Mouse (Mus musculus) lung, embryonic 16.5 days (tissue): ENCODE results near the gene Zg16. TPM values are rescaled to one million over a fixed set of nuclear protein-coding genes. Genes with fewer than 3 reads are reported as not detected.

Experiments
- ATAC-seq: fragments of 200-750 bp; cut with Nextera tagmentation; 2 replicates; pipeline ENCODE4 v1.8.0; 2017; ENCODE audit warnings: low read depth, mild to moderate bottlenecking, moderate library complexity
- H3K27ac ChIP-seq: fragments of 300-500 bp; sonication (generic); 2 replicates; pipeline ENCODE4 v1.5.1; 2014; ENCODE audit warnings: mild to moderate bottlenecking, control low read depth, low read length
- H3K27me3 ChIP-seq: fragments of 300-500 bp; sonication (generic); 2 replicates; pipeline ENCODE4 v1.6.1; 2014; ENCODE audit warnings: low read depth, low read length, mixed read lengths; ENCODE audit not compliant: control insufficient read depth, insufficient read depth
- H3K36me3 ChIP-seq: fragments of 300-500 bp; sonication (generic); 2 replicates; pipeline ENCODE4 v1.6.1; 2014; ENCODE audit warnings: low read length; ENCODE audit not compliant: control insufficient read depth, insufficient read depth
- H3K4me1 ChIP-seq: fragments of 300-500 bp; sonication (generic); replicated peaks from 2 replicates; pipeline ENCODE4 v1.6.1; 2014; ENCODE audit warnings: low read length, mixed read lengths; ENCODE audit not compliant: control insufficient read depth, insufficient read depth
- H3K4me2 ChIP-seq: fragments of 300-500 bp; sonication (generic); 2 replicates; pipeline ENCODE4 v1.6.1; 2014; ENCODE audit warnings: low read depth, low read length, control low read depth
- H3K4me3 ChIP-seq: fragments of 300-500 bp; sonication (generic); 2 replicates; pipeline ENCODE4 v1.5.1; 2014; ENCODE audit warnings: mild to moderate bottlenecking, low read length, control low read depth
- H3K9ac ChIP-seq: fragments of 300-500 bp; sonication (generic); 2 replicates; pipeline ENCODE4 v1.6.1; 2014; ENCODE audit warnings: low read length, control low read depth
- H3K9me3 ChIP-seq: fragments of 300-500 bp; sonication (generic); 2 replicates; pipeline ENCODE4 v1.6.1; 2016; ENCODE audit warnings: low read length; ENCODE audit not compliant: control insufficient read depth
- WGBS: fragments of 180-500 bp; shearing (Covaris S2); extraction: QIAGEN DNeasy Blood & Tissue Kit; methylation state at CpG from one replicate; pipeline ENCODE4 v1.1.7; 2014; 5-methylcytosine and 5-hydroxymethylcytosine counted together
- microRNA-seq: library from miRNA; unstranded; fragments of <30 nt; microRNA quantifications from one replicate; pipeline ENCODE4, GENCODE M21; 2016
- polyA plus RNA-seq: library from polyadenylated mRNA; unstranded; fragments of >200 nt; fragmentation: Nextera tagmentation; extraction: Ambion mirVana; gene quantifications from 2 replicates; pipeline ENCODE4 v1.2.1, GENCODE M21; 2015

Gene Zg16
- polyA plus RNA-seq, 1 experiment from 2014 or later = not detected

GRCm38 (mm10) chr7:127007313-127008024 lies 79.7 kb downstream of the Zg16 start:
- 76% methylated on average over 6 of the region's 6 CpGs for WGBS

GRCm38 (mm10) chr7:127004122-127004875 lies 82.8 kb downstream of the Zg16 start:
- H3K36me3 ChIP-seq = no peaks in the 10 kb centered on the region
- no peak overlapping the region for H3K4me3 ChIP-seq
- no peak overlapping the region for H3K27ac ChIP-seq
- no peak for ATAC-seq
- H3K27me3 ChIP-seq = no peaks in the 10 kb centered on the region
- H3K4me1 ChIP-seq = peaks cover 8% of the 10 kb centered on the region
- no peak overlapping the region for H3K4me2 ChIP-seq
- H3K9ac ChIP-seq = no peak overlapping the region
- 75% methylated on average over 4 of the region's 4 CpGs for WGBS
- no peaks in the 10 kb centered on the region for H3K9me3 ChIP-seq

More at GRCm38 (mm10) chr7:127007313-127008024, 79.7 kb downstream of the Zg16 start:
- Histone ChIP-seq H3K27ac (no peak overlapping the region), H3K9ac (no peak overlapping the region), H3K27me3 (no peaks in the 10 kb centered on the region), H3K4me2 (no peak overlapping the region), H3K36me3 (no peaks in the 10 kb centered on the region), H3K9me3 (no peaks in the 10 kb centered on the region), H3K4me3 (no peak overlapping the region), H3K4me1 (peaks cover 8% of the 10 kb centered on the region)
- no peak for ATAC-seq

- ATAC-seq = no peak
- Histone ChIP-seq H3K4me2 (no peak overlapping the region), H3K9ac (no peak overlapping the region), H3K27ac (no peak overlapping the region), H3K36me3 (no peaks in the 10 kb centered on the region), H3K4me1 (peaks cover 4% of the 10 kb centered on the region), H3K27me3 (no peaks in the 10 kb centered on the region), H3K4me3 (no peak overlapping the region), H3K9me3 (no peaks in the 10 kb centered on the region)
- WGBS = 80% methylated on average over 5 of the region's 5 CpGs
These were observed 83.5 kb downstream of the Zg16 start for GRCm38 (mm10) chr7:127003620-127004019.

Small RNAs within 50 kb of the gene (microRNA-seq; reads per million reads assigned to microRNA genes)
- not detected for gene Gm44343

Other genes with a start within 250 kb of the Zg16 start
- 0.49 and 0.63 TPM in 2 replicates for gene Doc2a, start 239.9 kb downstream of the Zg16 start, polyA plus RNA-seq
- 30.3 and 32.3 TPM in 2 replicates for gene Hirip3, start 225.4 kb downstream of the Zg16 start, polyA plus RNA-seq
- 76.5 and 89.3 TPM in 2 replicates for gene Ino80e, start 225.0 kb downstream of the Zg16 start, polyA plus RNA-seq
- 55.8 and 58.3 TPM in 2 replicates for gene Taok2, start 202.6 kb downstream of the Zg16 start, polyA plus RNA-seq
- gene Tmem219, start 164.4 kb downstream of the Zg16 start, polyA plus RNA-seq = 28.4 and 30.8 TPM in 2 replicates
- gene Kctd13, start 158.4 kb downstream of the Zg16 start, polyA plus RNA-seq = 11.7 and 12.3 TPM in 2 replicates
- gene Asphd1, start 137.7 kb downstream of the Zg16 start, polyA plus RNA-seq = 0.14 and 0.20 TPM in 2 replicates
- 0.36 and 0.63 TPM in 2 replicates for gene Sez6l2, start 136.8 kb downstream of the Zg16 start, polyA plus RNA-seq
- 119 and 122 TPM in 2 replicates for gene Cdipt, start 111.4 kb downstream of the Zg16 start, polyA plus RNA-seq
- 0.89 and 2.1 TPM in 2 replicates for gene Cdiptos, start 111.2 kb downstream of the Zg16 start, polyA plus RNA-seq
- 14.9 and 17.9 TPM in 2 replicates for gene Mvp, start 72.7 kb downstream of the Zg16 start, polyA plus RNA-seq
- gene Pagr1b, start 70.8 kb downstream of the Zg16 start, polyA plus RNA-seq = 0.62 and 0.93 TPM in 2 replicates
- gene Pagr1a, start 70.0 kb downstream of the Zg16 start, polyA plus RNA-seq = 45.9 and 67.2 TPM in 2 replicates
- gene Gm42742, start 66.2 kb downstream of the Zg16 start, polyA plus RNA-seq = 39.1 and 63.1 TPM in 2 replicates
- 4.5 TPM in 2 replicates for gene Prrt2, start 66.1 kb downstream of the Zg16 start, polyA plus RNA-seq
- 38.6 and 46.1 TPM in 2 replicates for gene Maz, start 60.3 kb downstream of the Zg16 start, polyA plus RNA-seq
- gene Kif22, start 44.9 kb downstream of the Zg16 start, polyA plus RNA-seq = 140 and 153 TPM in 2 replicates
- gene AI467606, start 4.0 kb upstream of the Zg16 start, polyA plus RNA-seq = 11.5 and 12.8 TPM in 2 replicates
- 0.43 and 1.2 TPM in 2 replicates for gene Qprt, start 34.9 kb upstream of the Zg16 start, polyA plus RNA-seq
- 0.44 and 0.70 TPM in 2 replicates for gene Spn, start 50.5 kb upstream of the Zg16 start, polyA plus RNA-seq
- 53.9 and 54.0 TPM in 2 replicates for gene Cd2bp2, start 108.7 kb upstream of the Zg16 start, polyA plus RNA-seq
- gene Tbc1d10b, start 121.1 kb upstream of the Zg16 start, polyA plus RNA-seq = 20.5 and 23.8 TPM in 2 replicates
- 47.4 and 105 TPM in 2 replicates for gene Mylpf, start 121.6 kb upstream of the Zg16 start, polyA plus RNA-seq
- 27.7 and 32.3 TPM in 2 replicates for gene Zfp553, start 145.7 kb upstream of the Zg16 start, polyA plus RNA-seq
- 23.2 and 23.4 TPM in 2 replicates for gene Sept1, start 145.8 kb upstream of the Zg16 start, polyA plus RNA-seq
- 36.9 and 48.7 TPM in 2 replicates for gene Zfp771, start 156.9 kb upstream of the Zg16 start, polyA plus RNA-seq
- 138 and 147 TPM in 2 replicates for gene Dctpp1, start 173.4 kb upstream of the Zg16 start, polyA plus RNA-seq
- gene Sephs2, start 186.7 kb upstream of the Zg16 start, polyA plus RNA-seq = 49.6 and 54.5 TPM in 2 replicates
- gene Itgal, start 208.9 kb upstream of the Zg16 start, polyA plus RNA-seq = 2.1 and 3.1 TPM in 2 replicates